Mouse (Mus musculus) c-Kit-negative CD71-positive TER-119-positive erythroid progenitor cells, embryonic 14.5 days (primary cell): ENCODE data around the gene Arhgap35.

Source experiments
- DNase-seq: peaks from one replicate; pipeline ENCODE4 v3.0.0-alpha.2; 2013; ENCODE audit warnings: low read depth, low spot score

The Arhgap35 gene

GRCm38 (mm10) chr7:16524308-16524707, 90.5 kb downstream of the Arhgap35 start:
- DNase-seq, result no peak

GRCm38 (mm10) chr7:16519310-16519709, 95.5 kb downstream of the Arhgap35 start:
- no peak for DNase-seq

- DNase-seq, result no peak
These were observed 97.6 kb downstream of the Arhgap35 start for GRCm38 (mm10) chr7:16517198-16517597.

GRCm38 (mm10) chr7:16507284-16507683, 107.5 kb downstream of the Arhgap35 start:
- DNase-seq, result no peak

GRCm38 (mm10) chr7:16505226-16505593, 109.6 kb downstream of the Arhgap35 start:
- no peak for DNase-seq

- DNase-seq, result no peak
These were observed 110.1 kb downstream of the Arhgap35 start for GRCm38 (mm10) chr7:16504573-16505225.

- no peak for DNase-seq
These were observed 113.2 kb downstream of the Arhgap35 start for GRCm38 (mm10) chr7:16501571-16501970.

GRCm38 (mm10) chr7:16499671-16500104, 115.1 kb downstream of the Arhgap35 start:
- DNase-seq, result no peak

- DNase-seq, result no peak
These were observed 118.5 kb downstream of the Arhgap35 start for GRCm38 (mm10) chr7:16496260-16496659.

- DNase-seq, result no peak
These were observed 121.4 kb downstream of the Arhgap35 start for GRCm38 (mm10) chr7:16493361-16493760.

- no peak for DNase-seq
These were observed 122.6 kb downstream of the Arhgap35 start for GRCm38 (mm10) chr7:16492211-16492610.

GRCm38 (mm10) chr7:16491759-16492158, 123.0 kb downstream of the Arhgap35 start:
- DNase-seq, result peak; percentile 25

GRCm38 (mm10) chr7:16489948-16490347, 124.8 kb downstream of the Arhgap35 start:
- DNase-seq, result no peak

GRCm38 (mm10) chr7:16488816-16489215, 126.0 kb downstream of the Arhgap35 start:
- no peak for DNase-seq

- DNase-seq, result no peak
These were observed 137.2 kb downstream of the Arhgap35 start, which contains the start of gene Npas1 for GRCm38 (mm10) chr7:16477628-16478027. Gene Npas1, minus strand, starts transcription at chr7:16477728.

GRCm38 (mm10) chr7:16476600-16476989, 138.2 kb downstream of the Arhgap35 start:
- no peak for DNase-seq

- no peak for DNase-seq
These were observed 138.8 kb downstream of the Arhgap35 start for GRCm38 (mm10) chr7:16475764-16476599.

- DNase-seq, result no peak
These were observed 139.5 kb downstream of the Arhgap35 start for GRCm38 (mm10) chr7:16475321-16475720.

GRCm38 (mm10) chr7:16474445-16474844, 140.3 kb downstream of the Arhgap35 start:
- no peak for DNase-seq

GRCm38 (mm10) chr7:16473847-16474246, 140.9 kb downstream of the Arhgap35 start:
- no peak for DNase-seq

GRCm38 (mm10) chr7:16472116-16472709, 142.6 kb downstream of the Arhgap35 start:
- no peak for DNase-seq

- no peak for DNase-seq
These were observed 143.2 kb downstream of the Arhgap35 start for GRCm38 (mm10) chr7:16471549-16471948.
